In the genomic region with DNA sequence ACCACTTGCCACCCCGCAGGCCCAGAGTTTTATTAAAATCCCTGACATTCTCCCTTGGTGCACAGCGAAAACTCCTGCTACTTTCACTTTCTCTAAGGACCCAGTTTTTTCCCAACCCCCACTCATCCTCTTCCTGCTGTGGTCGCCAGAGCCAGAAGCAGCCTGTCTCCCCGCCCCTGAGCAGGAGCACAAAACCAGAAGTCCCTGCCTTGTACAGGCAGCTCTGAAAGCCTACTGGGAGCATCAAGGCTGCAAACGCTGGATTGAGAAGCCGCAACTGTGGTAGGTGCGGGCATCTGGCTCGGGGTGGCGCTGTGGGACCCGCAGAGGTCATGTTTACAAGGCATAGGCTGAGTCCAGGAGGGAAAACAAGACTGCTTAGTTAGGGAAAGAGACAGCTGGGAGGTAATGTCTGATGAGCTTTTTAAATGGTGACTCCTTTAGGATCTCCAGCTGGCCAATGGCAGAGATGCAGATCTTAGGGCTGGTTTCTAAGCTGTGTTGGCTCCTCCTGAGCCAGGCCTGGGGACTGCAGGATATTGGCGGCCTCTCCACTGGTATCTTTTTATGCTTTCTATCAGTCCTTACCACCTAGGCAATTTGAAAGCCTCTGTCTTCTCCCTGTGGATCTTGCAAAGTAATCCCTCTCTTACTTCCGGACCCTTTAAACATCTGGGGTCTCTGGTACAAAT, we compare ENCODE assay signal across 8 mouse cellular contexts. TPM values are rescaled to one million over a fixed set of nuclear protein-coding genes. Genes with fewer than 3 reads are reported as not detected.
DNase-seq lines count a peak whose midpoint lies in the region; ATAC-seq and TF ChIP-seq lines count a peak whose summit lies in the region.

No protein-coding gene starts in this region.

- in situ Hi-C loops in CH12.LX (cut with MboI; ENCODE audit: low pct_ligation_motif_present, low pct_unique_long_range_greater_than_20kb, low sequenced_read_pairs): loop anchor here (10.0 kb wide), 1 partner anchor 70 kb away; a partner anchor contains a TSS

- no peaks in the 10 kb centered on the region for H3K9me3 ChIP-seq in CH12.LX (replicated peaks; ENCODE audit: low read length)
- H3K9me3 ChIP-seq in forebrain, embryonic 13.5 days (replicated peaks): no peaks in the 10 kb centered on the region
- H3K9me3 ChIP-seq in liver, postnatal 0 days (ENCODE audit: low read length): no peaks in the 10 kb centered on the region
- no peaks in the 10 kb centered on the region for H3K9me3 ChIP-seq in neural tube, embryonic 14.5 days (ENCODE audit: control insufficient read depth, low read length)

- peak in 1 of 2 experiments; percentile 84; a peak in 3 of 4 replicates for TF ChIP-seq CTCF in CH12.LX (conservative IDR thresholded peaks at IDR 0.05 in 1 of 2, IDR thresholded peaks at IDR 0.05 in 1 of 2; ENCODE audit: low read depth in 2 of 2, low read length in 2 of 2)
- peak; percentile 94 for TF ChIP-seq CTCF in liver, postnatal 0 days (IDR thresholded peaks at IDR 0.05; ENCODE audit: low read depth)

- no peaks in the 10 kb centered on the region for H3K27me3 ChIP-seq in CH12.LX (replicated peaks)
- H3K27me3 ChIP-seq in forebrain, embryonic 13.5 days: no peaks in the 10 kb centered on the region
- H3K27me3 ChIP-seq in liver, postnatal 0 days (ENCODE audit: insufficient read depth, low read length): no peaks in the 10 kb centered on the region
- no peaks in the 10 kb centered on the region for H3K27me3 ChIP-seq in neural tube, embryonic 14.5 days (ENCODE audit: control insufficient read depth, insufficient read depth, low read length)

- TF ChIP-seq RAD21 in CH12.LX (IDR thresholded peaks at IDR 0.05; ENCODE audit: low read depth, low read length): peak; percentile 56

- peak; percentile 36; the same call in 1 of the 2 replicates for TF ChIP-seq POLR2A in CH12.LX (IDR thresholded peaks at IDR 0.05; ENCODE audit: low read depth, low read length)

- 0 out of 2 replicates have a peak, but pooled peaks have one; percentile 40 for TF ChIP-seq EP300 in CH12.LX (IDR thresholded peaks at IDR 0.05; ENCODE audit: low read length)
- TF ChIP-seq EP300 in liver, postnatal 0 days (IDR thresholded peaks at IDR 0.05; ENCODE audit: low read depth): peak; percentile 50

- H3K4me1 ChIP-seq in CH12.LX (ENCODE audit: control insufficient read depth in 1 of 2, insufficient read depth in 2 of 2): peaks cover 0 to 24% of the 10 kb centered on the region in 2 experiments; a peak in 2 of 4 replicates
- H3K4me1 ChIP-seq in forebrain, embryonic 13.5 days: peaks cover 7% of the 10 kb centered on the region; the same call in 1 of the 2 replicates
- H3K4me1 ChIP-seq in liver, postnatal 0 days (ENCODE audit: insufficient read depth): peaks cover 21% of the 10 kb centered on the region
- H3K4me1 ChIP-seq in neural tube, embryonic 14.5 days (ENCODE audit: control insufficient read depth, insufficient read depth, low read length): 0 out of 2 replicates have a peak, but pooled peaks cover 3% of the 10 kb centered on the region

- no peak overlapping the region for H3K27ac ChIP-seq in CH12.LX (ENCODE audit: insufficient read depth, low read depth)
- H3K27ac ChIP-seq in forebrain, embryonic 13.5 days: no peak overlapping the region; the same call in 1 of the 2 replicates
- peak overlapping the region; percentile 83 for H3K27ac ChIP-seq in liver, postnatal 0 days (ENCODE audit: low read depth)
- no peak overlapping the region for H3K27ac ChIP-seq in neural tube, embryonic 14.5 days (ENCODE audit: low read depth, low read length)

- dilution Hi-C loops in CH12.LX (cut with MboI; ENCODE audit: extremely low pct_ligation_motif_present, extremely low pct_unique_long_range_greater_than_20kb, low sequenced_read_pairs): no loop called here

- H3K4me2 ChIP-seq in CH12.LX (ENCODE audit: insufficient read depth, low read depth, poor library complexity, severe bottlenecking): peak overlapping the region; percentile 75
- H3K4me2 ChIP-seq in forebrain, embryonic 13.5 days: peak overlapping the region; percentile 48
- H3K4me2 ChIP-seq in liver, postnatal 0 days (ENCODE audit: low read depth, low read length): peak overlapping the region; percentile 75
- H3K4me2 ChIP-seq in neural tube, embryonic 14.5 days (ENCODE audit: low read depth, low read length): peak overlapping the region; percentile 43

- peak overlapping the region; percentile 47 for H3K9ac ChIP-seq in CH12.LX (ENCODE audit: insufficient read depth, low read depth)
- H3K9ac ChIP-seq in forebrain, embryonic 13.5 days: peak overlapping the region; percentile 46; the same call in 1 of the 2 replicates
- H3K9ac ChIP-seq in liver, postnatal 0 days (replicated peaks): peak overlapping the region; percentile 58
- no peak overlapping the region for H3K9ac ChIP-seq in neural tube, embryonic 14.5 days (replicated peaks; ENCODE audit: low read depth, low read length)

- ATAC-seq in forebrain, embryonic 13.5 days: peak; percentile 77
- peak; percentile 94 for ATAC-seq in liver, postnatal 0 days
- ATAC-seq in neural tube, embryonic 14.5 days (ENCODE audit: low read depth): peak; percentile 92

- H3K36me3 ChIP-seq in CH12.LX (replicated peaks in 1 of 2; ENCODE audit: control insufficient read depth in 1 of 2, insufficient read depth in 1 of 2, low read length in 1 of 2): peaks cover 0 to 19% of the 10 kb centered on the region in 2 experiments
- H3K36me3 ChIP-seq in forebrain, embryonic 13.5 days (ENCODE audit: poor library complexity, severe bottlenecking): no peaks in the 10 kb centered on the region
- no peaks in the 10 kb centered on the region for H3K36me3 ChIP-seq in liver, postnatal 0 days (replicated peaks; ENCODE audit: insufficient read depth, low read length)
- H3K36me3 ChIP-seq in neural tube, embryonic 14.5 days (ENCODE audit: control insufficient read depth, insufficient read depth, low read length): no peaks in the 10 kb centered on the region

- no peaks in the 10 kb centered on the region for H3K79me2 ChIP-seq in CH12.LX (replicated peaks; ENCODE audit: control insufficient read depth, extremely low read depth, insufficient read depth, poor library complexity, severe bottlenecking)

- DNase-seq in CH12.LX (ENCODE audit: extremely low read depth): peak; percentile 84
- DNase-seq in c-Kit-positive CD71-positive TER-119-positive erythroid progenitor cells, embryonic 14.5 days (ENCODE audit: low spot score): peak; percentile 85
- DNase-seq in heart, postnatal 10 days: peak; percentile 93
- DNase-seq in large intestine, adult 2 months (ENCODE audit: low read depth, low spot score): peak; percentile 48
- DNase-seq in liver, postnatal 0 days: peak; percentile 90
- DNase-seq in testis, postnatal 10 days (ENCODE audit: low spot score): peak; percentile 87

- intact Hi-C loops in heart, postnatal 10 days (cut with DNase I): loop anchor here (1.0 to 2.0 kb wide), 2 partner anchors 70 to 101 kb away; no protein-coding TSS in a partner anchor

- 20% methylated on average over 12 of the region's 12 CpGs for WGBS in forebrain, embryonic 13.5 days
- 9% methylated on average over 12 of the region's 12 CpGs for WGBS in large intestine, adult 2 months
- WGBS in liver, postnatal 0 days (ENCODE audit: insufficient replicate concordance): 13% methylated on average over 12 of the region's 12 CpGs
- 24% methylated on average over 12 of the region's 12 CpGs for WGBS in neural tube, embryonic 14.5 days

- peak overlapping the region; percentile 39 to 61 (median 49) for H3K4me3 ChIP-seq in CH12.LX (replicated peaks in 1 of 3; ENCODE audit: low read depth in 2 of 3, low read length in 2 of 3, poor library complexity in 1 of 3)
- peak overlapping the region; percentile 25 for H3K4me3 ChIP-seq in forebrain, embryonic 13.5 days
- H3K4me3 ChIP-seq in liver, postnatal 0 days (ENCODE audit: low read depth, low read length): peak overlapping the region; percentile 50
- H3K4me3 ChIP-seq in neural tube, embryonic 14.5 days (ENCODE audit: low read depth, low read length): peak overlapping the region; percentile 16; the same call in 1 of the 2 replicates

TF ChIP-seq in CH12.LX, 34 proteins besides CTCF, POLR2A, EP300 and RAD21 (continues in another document):
- TF ChIP-seq SIN3A (IDR thresholded peaks at IDR 0.05; ENCODE audit: low read length): peak; percentile 46; the same call in 1 of the 2 replicates
- TF ChIP-seq TBP (conservative IDR thresholded peaks at IDR 0.05; ENCODE audit: low read depth, low read length): 0 out of 2 replicates have a peak, but pooled peaks have one; percentile 16
- TF ChIP-seq ELF1 (IDR thresholded peaks at IDR 0.05; ENCODE audit: low read depth, low read length): peak; percentile 52
- TF ChIP-seq MAZ (IDR thresholded peaks at IDR 0.05; ENCODE audit: low read depth, low read length): 0 out of 2 replicates have a peak, but pooled peaks have one; percentile 42

RNA-seq across cellular contexts. Expression of a gene that starts 1.5 kb away (rescaled TPM):
- total RNA-seq in CH12.LX (2012; rRNA removed) (3.3 and 3.5 TPM in 2 replicates), CH12.LX (2014; rRNA removed) (14.6 and 15.6 TPM in 2 replicates)
- polyA plus RNA-seq in CH12.LX (2012; ENCODE audit: insufficient read length, low read depth): 11.8 and 12.1 TPM in 2 replicates
- polyA plus RNA-seq in forebrain, embryonic 13.5 days (2015; fragmentation: Nextera tagmentation; extraction: Ambion mirVana): 0.42 and 0.61 TPM in 2 replicates
- total RNA-seq in heart, postnatal 10 days (2021): 10 to 100 TPM in 1 of 2 experiments, 1 to 10 TPM in 1; 6.9 to 10.1 TPM
- 3.7 and 4.1 TPM in 2 replicates for polyA plus RNA-seq in large intestine, adult 2 months (2012; rRNA removed)
- polyA plus RNA-seq in liver, postnatal 0 days (2015; fragmentation: Nextera tagmentation; extraction: Ambion mirVana): 1.7 and 2.2 TPM in 2 replicates
- 1.2 and 1.6 TPM in 2 replicates for polyA plus RNA-seq in neural tube, embryonic 14.5 days (2014; fragmentation: Nextera tagmentation; extraction: Ambion mirVana)

RNA-seq across cellular contexts. Expression of a gene that starts 22.7 kb away (rescaled TPM):
- not detected in 2 replicates for total RNA-seq in CH12.LX (2012; rRNA removed)
- 0.24 TPM in 1 of 2 replicates, not detected in the other for total RNA-seq in CH12.LX (2014; rRNA removed)
- polyA plus RNA-seq in CH12.LX (2012; ENCODE audit: insufficient read length, low read depth): not detected in 2 replicates
- 0.06 and 0.09 TPM in 2 replicates for polyA plus RNA-seq in forebrain, embryonic 13.5 days (2015; fragmentation: Nextera tagmentation; extraction: Ambion mirVana)
- under 1 TPM; 0.10 to 0.43 TPM for total RNA-seq in heart, postnatal 10 days (2021)
- 0.05 TPM in 1 of 2 replicates, not detected in the other for polyA plus RNA-seq in large intestine, adult 2 months (2012; rRNA removed)
- 0.15 TPM in 1 of 2 replicates, not detected in the other for polyA plus RNA-seq in liver, postnatal 0 days (2015; fragmentation: Nextera tagmentation; extraction: Ambion mirVana)
- polyA plus RNA-seq in neural tube, embryonic 14.5 days (2014; fragmentation: Nextera tagmentation; extraction: Ambion mirVana): 0.28 and 0.29 TPM in 2 replicates

RNA-seq across cellular contexts. Expression of a gene that starts 39.6 kb away (rescaled TPM):
- total RNA-seq in CH12.LX (2012; rRNA removed) (9.8 and 11.9 TPM in 2 replicates), CH12.LX (2014; rRNA removed) (38.9 and 44.1 TPM in 2 replicates)
- 41.2 and 43.1 TPM in 2 replicates for polyA plus RNA-seq in CH12.LX (2012; ENCODE audit: insufficient read length, low read depth)
- polyA plus RNA-seq in forebrain, embryonic 13.5 days (2015; fragmentation: Nextera tagmentation; extraction: Ambion mirVana): 0.49 and 0.70 TPM in 2 replicates
- total RNA-seq in heart, postnatal 10 days (2021): 10 to 100 TPM; 23.9 to 33.8 TPM
- polyA plus RNA-seq in large intestine, adult 2 months (2012; rRNA removed): 2.4 and 2.6 TPM in 2 replicates
- polyA plus RNA-seq in liver, postnatal 0 days (2015; fragmentation: Nextera tagmentation; extraction: Ambion mirVana): 2.9 TPM in 2 replicates
- 0.53 and 0.60 TPM in 2 replicates for polyA plus RNA-seq in neural tube, embryonic 14.5 days (2014; fragmentation: Nextera tagmentation; extraction: Ambion mirVana)

Comparison
In these comparisons a context has a peak if more than half of its experiments do, and no peak if none do; other contexts are left out.
1. RNA of a gene that starts 39.6 kb away (polyA plus RNA-seq): 41.2 to 43.1 TPM in CH12.LX; 2.9 TPM in liver, postnatal 0 days, 2.4 to 2.6 TPM in large intestine, adult 2 months, 0.49 to 0.70 TPM in forebrain, embryonic 13.5 days and 0.53 to 0.60 TPM in neural tube, embryonic 14.5 days; every median in the first group is over 10 times any median in the second.
2. Peak in every context shown above with its lines, with median percentiles within 50 percentile points of each other: DNase-seq, H3K4me2 ChIP-seq, H3K4me3 ChIP-seq and ATAC-seq.